Mouse (Mus musculus) E14TG2a.4 (cell line): ENCODE measurements around the gene Tmem98.

Experiments
- H3K27me3 ChIP-seq: 2 replicates; pipeline ENCODE4 v1.6.1; 2014; ENCODE audit warnings: low read length, control low read depth; ENCODE audit not compliant: insufficient read depth
- H3K36me3 ChIP-seq: 2 replicates; pipeline ENCODE4 v1.6.1; 2014; ENCODE audit warnings: low read length, control low read depth; ENCODE audit not compliant: insufficient read depth
- H3K4me1 ChIP-seq: replicated peaks from 2 replicates; pipeline ENCODE4 v1.6.1; 2014; ENCODE audit warnings: low read depth, low read length, control low read depth
- H3K4me3 ChIP-seq: replicated peaks from 2 replicates; pipeline ENCODE4 v1.5.1; 2014; ENCODE audit warnings: mild to moderate bottlenecking, low read length
- H3K9me3 ChIP-seq: 2 replicates; pipeline ENCODE4 v1.6.1; 2014; ENCODE audit warnings: low read length, control low read depth
- CTCF ChIP-seq: conservative IDR thresholded peaks from 2 replicates; pipeline ENCODE4 v1.5.1; 2014; ENCODE audit warnings: low read length
- NANOG ChIP-seq: IDR thresholded peaks from 2 replicates; pipeline ENCODE4 v1.6.1; 2014; ENCODE audit warnings: borderline replicate concordance, low read length, mixed read lengths
- POU5F1 ChIP-seq: IDR thresholded peaks from 2 replicates; pipeline ENCODE4 v1.6.1; 2014; ENCODE audit warnings: low read length, borderline replicate concordance

The Tmem98 gene

DNA sequence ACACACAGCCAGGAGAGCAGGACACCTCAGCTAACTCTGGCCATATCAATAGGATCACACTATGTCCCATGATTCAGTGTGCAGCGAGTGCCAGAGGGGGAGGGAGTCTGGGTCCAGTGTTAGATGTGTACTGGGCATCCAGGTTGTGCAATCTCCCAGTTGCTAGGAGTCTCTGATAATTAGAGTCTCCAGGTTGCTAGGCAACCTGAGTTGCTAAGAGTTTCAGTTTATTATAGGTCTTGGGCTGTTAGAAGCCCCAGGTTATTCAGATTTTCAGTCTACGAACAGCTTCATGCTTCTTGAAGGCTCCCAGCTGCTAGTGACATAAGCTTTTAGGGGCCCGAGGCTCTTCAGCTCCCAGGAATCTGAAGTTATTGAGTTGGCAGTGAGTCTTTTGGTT, 43.0 kb downstream of the Tmem98 start:
- no peak overlapping the region for H3K4me3 ChIP-seq
- peaks cover 7% of the 10 kb centered on the region; the same call in 1 of the 2 replicates for H3K27me3 ChIP-seq
- TF ChIP-seq NANOG (no peak), POU5F1 (no peak), CTCF (no peak)

DNA sequence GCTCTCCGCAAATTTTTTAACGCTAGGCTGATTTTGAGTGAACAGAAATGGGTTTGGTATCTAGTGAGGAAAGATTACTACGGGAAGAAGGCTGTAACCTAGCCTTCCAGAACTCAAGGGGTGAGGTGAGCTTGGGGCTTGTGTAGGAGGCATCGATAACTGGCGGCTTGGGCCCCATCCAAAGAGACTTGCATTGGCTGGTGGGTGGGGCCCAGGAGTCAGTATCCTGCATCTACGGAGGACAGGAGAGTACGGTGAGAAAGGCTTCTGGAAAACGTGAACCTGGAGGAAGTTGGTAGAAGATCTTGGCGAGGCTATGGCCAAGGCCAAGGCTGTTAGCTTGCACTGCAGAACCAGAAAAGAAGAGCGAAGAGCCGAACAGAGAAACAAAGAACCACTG, 44.5 kb downstream of the Tmem98 start:
- no peak for TF ChIP-seq CTCF
- no peak for TF ChIP-seq NANOG
- TF ChIP-seq POU5F1 = no peak
- Histone ChIP-seq H3K4me3 (no peak overlapping the region), H3K9me3 (no peaks in the 10 kb centered on the region), H3K36me3 (no peaks in the 10 kb centered on the region), H3K27me3 (peaks cover 5% of the 10 kb centered on the region; the same call in 1 of the 2 replicates), H3K4me1 (0 out of 2 replicates have a peak, but pooled peaks cover 11% of the 10 kb centered on the region)

More for the DNA sequence above, 43.0 kb downstream of the Tmem98 start:
- 0 out of 2 replicates have a peak, but pooled peaks cover 11% of the 10 kb centered on the region for H3K4me1 ChIP-seq
- no peaks in the 10 kb centered on the region for H3K36me3 ChIP-seq
- no peaks in the 10 kb centered on the region for H3K9me3 ChIP-seq

GRCm38 (mm10) chr11:80854908-80855307, 44.9 kb downstream of the Tmem98 start:
- H3K4me3 ChIP-seq = no peak overlapping the region
- TF ChIP-seq NANOG (no peak), CTCF (no peak), POU5F1 (no peak)
- 0 out of 2 replicates have a peak, but pooled peaks cover 11% of the 10 kb centered on the region for H3K4me1 ChIP-seq
- no peaks in the 10 kb centered on the region for H3K36me3 ChIP-seq
- peaks cover 3% of the 10 kb centered on the region; the same call in 1 of the 2 replicates for H3K27me3 ChIP-seq
- H3K9me3 ChIP-seq = no peaks in the 10 kb centered on the region

- Histone ChIP-seq H3K27me3 (peaks cover 3% of the 10 kb centered on the region; the same call in 1 of the 2 replicates), H3K36me3 (no peaks in the 10 kb centered on the region), H3K4me3 (no peak overlapping the region), H3K9me3 (no peaks in the 10 kb centered on the region), H3K4me1 (0 out of 2 replicates have a peak, but pooled peaks cover 11% of the 10 kb centered on the region)
- TF ChIP-seq NANOG = no peak
- no peak for TF ChIP-seq POU5F1
- no peak for TF ChIP-seq CTCF
Measured at GRCm38 (mm10) chr11:80856827-80857226, 46.9 kb downstream of the Tmem98 start.

DNA sequence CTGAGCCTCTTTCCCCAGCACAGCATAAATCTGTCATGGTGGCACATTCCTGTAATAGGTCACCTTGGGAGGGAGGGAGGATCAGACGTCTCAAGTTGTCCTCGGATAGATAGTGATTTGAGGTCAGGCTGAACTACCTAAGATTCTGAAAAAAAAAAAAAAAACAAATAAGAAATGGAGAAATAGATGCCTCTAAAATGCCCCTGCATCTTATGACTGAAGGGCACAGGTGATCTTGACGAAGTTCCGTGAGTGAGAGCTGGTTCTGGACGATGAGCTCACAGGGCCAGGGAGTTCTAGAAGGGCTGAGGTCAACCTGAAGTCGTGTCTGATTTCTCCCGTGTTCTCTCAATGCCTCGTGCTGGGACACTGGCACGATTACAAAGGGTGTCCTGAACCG, 48.1 kb downstream of the Tmem98 start, which contains the start of gene Spaca3:
TSS of gene Spaca3 (plus strand) at position 301 of the 400 bp plus-strand sequence.
- Histone ChIP-seq H3K4me1 (0 out of 2 replicates have a peak, but pooled peaks cover 6% of the 10 kb centered on the region), H3K27me3 (peaks cover under 1% of the 10 kb centered on the region), H3K4me3 (no peak within 1 kb of the TSS), H3K36me3 (no peaks in the 10 kb centered on the region), H3K9me3 (no peaks in the 10 kb centered on the region)
- TF ChIP-seq CTCF (no peak), POU5F1 (no peak), NANOG (no peak)

GRCm38 (mm10) chr11:80862941-80863340, 53.0 kb downstream of the Tmem98 start:
- Histone ChIP-seq H3K9me3 (no peaks in the 10 kb centered on the region), H3K4me3 (no peak overlapping the region), H3K4me1 (no peaks in the 10 kb centered on the region), H3K27me3 (peaks cover 2% of the 10 kb centered on the region; the same call in 1 of the 2 replicates), H3K36me3 (no peaks in the 10 kb centered on the region)
- TF ChIP-seq POU5F1 = no peak
- TF ChIP-seq CTCF = no peak
- TF ChIP-seq NANOG = no peak

DNA sequence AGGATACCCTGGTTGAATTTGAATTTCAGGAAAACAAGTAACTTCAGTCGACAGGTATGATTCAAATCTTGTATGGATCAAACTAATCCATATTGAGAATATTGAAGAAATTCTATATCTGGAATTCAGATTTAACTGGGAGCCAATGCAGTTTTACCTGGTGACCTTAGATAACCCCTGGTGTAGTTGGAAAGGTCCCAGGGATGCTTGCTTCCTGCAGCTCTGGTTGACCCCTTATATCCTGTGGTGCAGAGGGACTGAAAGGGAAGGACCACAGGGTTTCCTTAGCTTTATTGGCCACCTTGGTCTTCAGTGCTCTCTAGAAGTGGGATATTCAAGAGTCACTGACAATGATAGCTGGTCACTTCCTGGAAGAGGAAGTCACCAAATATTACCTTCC, 58.1 kb downstream of the Tmem98 start:
- H3K9me3 ChIP-seq = no peaks in the 10 kb centered on the region
- 0 out of 2 replicates have a peak, but pooled peaks cover 3% of the 10 kb centered on the region for H3K4me1 ChIP-seq
- no peaks in the 10 kb centered on the region for H3K36me3 ChIP-seq
- peaks cover 2% of the 10 kb centered on the region; the same call in 1 of the 2 replicates for H3K27me3 ChIP-seq
- TF ChIP-seq POU5F1 = no peak
- no peak for TF ChIP-seq CTCF
- TF ChIP-seq NANOG = no peak
- H3K4me3 ChIP-seq = no peak overlapping the region
